ENCODE assay signal across 23 mouse cellular contexts in genomic region chr1:66395826-66396225, GRCm38 (mm10).
DNase-seq lines count a peak whose midpoint lies in the region; ATAC-seq and TF ChIP-seq lines count a peak whose summit lies in the region.
"Had no signal": no experiment of that assay in that cellular context is flagged by ENCODE, and none has a peak within 500 bp of the region (broad histone marks: within the 10 kb centered on the region; RNA-seq: fewer than 3 reads in every experiment).

No protein-coding gene starts in this region.

- no peak for DNase-seq in layer of hippocampus, adult 2 months (ENCODE audit: low spot score in 2 of 2)
- no peak for DNase-seq in layer of hippocampus, postnatal 10 days (ENCODE audit: low spot score in 2 of 2)
- DNase-seq in adrenal gland, postnatal 10 days, result no peak
- DNase-seq in adipocyte (ENCODE audit: low spot score), result no peak
- DNase-seq: adrenal gland, adult 2 months; B cell, adult 2 months; cerebellum, adult 11-12 months; cerebellum, postnatal 10 days; gastrocnemius, adult 2 months; heart, postnatal 36 days; kidney, adult 2 months; lung, postnatal 4 days; thymus, postnatal 14 days had no signal

- peaks cover 24% of the 10 kb centered on the region for H3K4me1 ChIP-seq in forebrain, embryonic 13.5 days
- peaks cover 17% of the 10 kb centered on the region for H3K4me1 ChIP-seq in forebrain, embryonic 16.5 days (replicated peaks; ENCODE audit: control insufficient read depth, insufficient read depth, low read length)
- peaks cover 32% of the 10 kb centered on the region for H3K4me1 ChIP-seq in neural tube, embryonic 13.5 days (replicated peaks)
- H3K4me1 ChIP-seq: embryonic facial prominence, embryonic 12.5 days; heart, embryonic 15.5 days had no signal

- peak overlapping the region; percentile 14; the same call in 1 of the 2 replicates for H3K4me2 ChIP-seq in forebrain, embryonic 13.5 days
- H3K4me2 ChIP-seq in forebrain, embryonic 16.5 days (ENCODE audit: low read length), result peak overlapping the region; percentile 15; the same call in 1 of the 2 replicates
- no peak overlapping the region for H3K4me2 ChIP-seq in neural tube, embryonic 13.5 days
- H3K4me2 ChIP-seq: embryonic facial prominence, embryonic 12.5 days; heart, embryonic 15.5 days had no signal

- peaks cover 11% of the 10 kb centered on the region for H3K36me3 ChIP-seq in forebrain, embryonic 13.5 days (ENCODE audit: poor library complexity, severe bottlenecking)
- peaks cover 4% of the 10 kb centered on the region for H3K36me3 ChIP-seq in forebrain, embryonic 16.5 days (ENCODE audit: control insufficient read depth, insufficient read depth)
- H3K36me3 ChIP-seq in neural tube, embryonic 13.5 days, result peaks cover 7% of the 10 kb centered on the region
- H3K36me3 ChIP-seq: embryonic facial prominence, embryonic 12.5 days; G1E; heart, embryonic 15.5 days had no signal

- no peaks in the 10 kb centered on the region for H3K27me3 ChIP-seq in forebrain, embryonic 13.5 days
- no peaks in the 10 kb centered on the region for H3K27me3 ChIP-seq in forebrain, embryonic 16.5 days (replicated peaks; ENCODE audit: control insufficient read depth, insufficient read depth, low read length)
- no peaks in the 10 kb centered on the region for H3K27me3 ChIP-seq in neural tube, embryonic 13.5 days
- H3K27me3 ChIP-seq: CH12.LX; embryonic facial prominence, embryonic 12.5 days; heart, embryonic 15.5 days; Patski had no signal

- ATAC-seq in forebrain, embryonic 13.5 days, result peak; percentile 37; the same call in 1 of the 2 replicates
- peak; percentile 52; the same call in 1 of the 2 replicates for ATAC-seq in forebrain, embryonic 16.5 days
- ATAC-seq in neural tube, embryonic 13.5 days (ENCODE audit: low read depth), result no peak
- ATAC-seq: Patski had no signal

- H3K9me3 ChIP-seq in forebrain, embryonic 13.5 days (replicated peaks), result no peaks in the 10 kb centered on the region
- H3K9me3 ChIP-seq in forebrain, embryonic 16.5 days (ENCODE audit: control insufficient read depth, low read length), result no peaks in the 10 kb centered on the region
- H3K9me3 ChIP-seq in neural tube, embryonic 13.5 days, result no peaks in the 10 kb centered on the region
- H3K9me3 ChIP-seq: embryonic facial prominence, embryonic 12.5 days; G1E; heart, embryonic 15.5 days had no signal

- peak overlapping the region; percentile 68 for H3K27ac ChIP-seq in layer of hippocampus, adult 2 months
- peak overlapping the region; percentile 64; the same call in 1 of the 2 replicates for H3K27ac ChIP-seq in forebrain, embryonic 13.5 days
- H3K27ac ChIP-seq in forebrain, embryonic 16.5 days (ENCODE audit: low read length), result peak overlapping the region; percentile 34; the same call in 1 of the 2 replicates
- peak overlapping the region; percentile 52; the same call in 1 of the 2 replicates for H3K27ac ChIP-seq in neural tube, embryonic 13.5 days (replicated peaks)
- H3K27ac ChIP-seq: embryonic facial prominence, embryonic 12.5 days; gastrocnemius, adult 2 months; heart, embryonic 15.5 days; kidney, postnatal 0 days had no signal

- whole genome bisulfite sequencing in forebrain, embryonic 13.5 days, result 48% methylated on average over 2 of the region's 2 CpGs
- 48% methylated on average over 2 of the region's 2 CpGs for WGBS in forebrain, embryonic 16.5 days
- WGBS in neural tube, embryonic 13.5 days, result 34% methylated on average over 2 of the region's 2 CpGs

- no peak overlapping the region for H3K9ac ChIP-seq in forebrain, embryonic 13.5 days
- H3K9ac ChIP-seq in forebrain, embryonic 16.5 days (replicated peaks; ENCODE audit: low read depth, low read length), result no peak overlapping the region
- H3K9ac ChIP-seq in neural tube, embryonic 13.5 days, result no peak overlapping the region
- H3K9ac ChIP-seq: embryonic facial prominence, embryonic 12.5 days; heart, embryonic 15.5 days had no signal

- no peak overlapping the region for H3K4me3 ChIP-seq in layer of hippocampus, adult 2 months
- no peak overlapping the region for H3K4me3 ChIP-seq in forebrain, embryonic 13.5 days
- H3K4me3 ChIP-seq in forebrain, embryonic 16.5 days (replicated peaks; ENCODE audit: low read length), result no peak overlapping the region
- no peak overlapping the region for H3K4me3 ChIP-seq in neural tube, embryonic 13.5 days
- H3K4me3 ChIP-seq: embryonic facial prominence, embryonic 12.5 days; gastrocnemius, adult 2 months; heart, embryonic 15.5 days; myocyte had no signal

- no peak for TF ChIP-seq CTCF in layer of hippocampus, adult 2 months (conservative IDR thresholded peaks at IDR 0.05)
